Mouse (Mus musculus): ENCODE data around the gene Smad6. TPM values are rescaled to one million over a fixed set of nuclear protein-coding genes. Genes with fewer than 3 reads are reported as not detected.

Gene Smad6
- total RNA-seq, 2 experiments from 2014 or later, result 2.6 to 2.9 TPM

- DNase-seq (ENCODE audit: low spot score in 2 of 2), result no peak
These were observed 32.6 kb downstream of the Smad6 start for GRCm38 (mm10) chr9:63989214-63989613.

- no peak for DNase-seq (ENCODE audit: low spot score in 2 of 2)
These were observed 36.7 kb downstream of the Smad6 start for GRCm38 (mm10) chr9:63985125-63985524.

- no peak for DNase-seq (ENCODE audit: low spot score in 2 of 2)
These were observed 38.8 kb downstream of the Smad6 start for GRCm38 (mm10) chr9:63982937-63983632.

- DNase-seq (ENCODE audit: low spot score in 2 of 2), result no peak
These were observed 39.9 kb downstream of the Smad6 start for GRCm38 (mm10) chr9:63981912-63982311.

DNA sequence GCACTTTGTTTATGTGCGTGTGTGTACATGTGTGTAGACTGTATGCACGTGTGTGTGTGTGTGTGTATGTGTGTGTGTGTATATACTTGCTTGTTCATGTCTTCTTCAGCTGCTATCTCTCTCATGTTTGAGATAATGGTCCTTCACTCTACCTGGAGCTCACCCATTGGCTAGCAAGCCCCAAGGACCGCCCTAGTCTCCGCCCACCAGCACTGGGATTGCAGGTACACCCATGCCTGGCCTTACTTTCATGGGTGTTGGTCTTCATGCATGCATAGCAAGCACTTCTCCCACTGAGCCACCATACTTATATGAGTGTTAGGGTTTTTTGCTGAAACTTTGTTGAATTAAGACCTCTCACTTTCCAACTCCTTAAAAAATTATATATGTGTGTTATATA, 40.5 kb downstream of the Smad6 start:
- no peak for DNase-seq (ENCODE audit: low spot score in 2 of 2)

DNA sequence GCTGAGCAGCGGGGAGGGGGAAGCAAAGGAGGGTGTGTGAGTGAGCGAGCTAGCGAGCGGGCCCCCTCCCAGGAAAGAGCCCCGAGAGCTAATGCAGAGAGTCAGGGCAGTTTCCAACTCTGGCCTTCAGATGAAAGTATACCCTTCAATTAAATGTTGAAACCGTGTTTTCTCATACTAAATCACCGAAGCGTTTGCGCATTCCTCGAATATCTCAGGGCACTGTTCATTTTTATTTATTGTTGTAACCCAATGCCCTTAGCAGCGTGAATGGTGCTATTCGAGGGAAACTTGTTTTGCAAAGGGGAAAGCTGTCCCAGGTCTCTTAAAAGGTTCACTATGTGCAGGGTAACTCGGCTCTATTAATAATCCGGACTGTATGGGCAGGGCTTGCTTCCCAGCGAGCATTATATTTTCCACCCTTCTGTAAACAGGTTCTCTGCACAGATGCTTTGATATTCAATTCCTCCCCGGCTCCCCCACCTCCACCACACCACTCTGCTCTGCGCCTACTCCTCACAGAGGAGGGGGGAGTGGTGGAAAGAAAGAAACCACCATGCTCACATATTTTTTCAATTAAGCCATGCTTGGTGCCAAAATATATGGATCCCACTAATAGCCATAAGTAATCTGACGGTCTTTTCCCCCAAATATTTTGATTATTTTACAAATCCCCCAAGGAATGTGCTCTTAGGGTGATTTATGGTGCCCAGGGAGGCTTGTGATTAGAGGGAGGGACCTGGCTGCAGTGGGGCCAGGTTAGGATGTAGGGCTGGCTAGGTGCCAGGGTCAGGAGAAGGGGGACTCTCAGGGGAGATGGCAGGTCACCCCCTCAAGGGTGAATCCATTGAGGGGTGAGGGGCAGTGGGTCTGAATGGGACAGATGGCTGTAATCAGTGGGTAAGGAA, 41.4 kb downstream of the Smad6 start:
- no peak for DNase-seq (ENCODE audit: low spot score in 2 of 2)

DNA sequence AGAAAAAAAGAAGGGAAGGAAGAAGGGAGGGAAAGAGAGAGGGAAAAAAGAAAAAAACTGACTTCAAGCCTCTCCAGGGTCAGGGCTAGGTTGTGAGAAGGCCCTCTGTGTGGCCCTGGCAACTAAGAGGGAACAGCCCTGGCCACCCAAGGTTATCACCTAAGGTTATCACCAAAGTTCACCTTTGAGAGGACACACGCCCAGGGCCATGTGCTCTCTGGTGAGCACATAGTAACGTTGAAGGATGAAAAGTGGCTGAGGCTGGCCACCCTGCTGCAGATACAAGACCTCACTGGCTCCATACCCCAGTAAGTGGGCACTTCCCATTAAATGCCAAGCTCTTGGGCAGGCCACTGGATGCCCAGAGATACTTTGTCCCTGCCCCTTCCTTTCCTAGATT, 42.6 kb downstream of the Smad6 start:
- DNase-seq (ENCODE audit: low spot score in 2 of 2), result no peak

DNA sequence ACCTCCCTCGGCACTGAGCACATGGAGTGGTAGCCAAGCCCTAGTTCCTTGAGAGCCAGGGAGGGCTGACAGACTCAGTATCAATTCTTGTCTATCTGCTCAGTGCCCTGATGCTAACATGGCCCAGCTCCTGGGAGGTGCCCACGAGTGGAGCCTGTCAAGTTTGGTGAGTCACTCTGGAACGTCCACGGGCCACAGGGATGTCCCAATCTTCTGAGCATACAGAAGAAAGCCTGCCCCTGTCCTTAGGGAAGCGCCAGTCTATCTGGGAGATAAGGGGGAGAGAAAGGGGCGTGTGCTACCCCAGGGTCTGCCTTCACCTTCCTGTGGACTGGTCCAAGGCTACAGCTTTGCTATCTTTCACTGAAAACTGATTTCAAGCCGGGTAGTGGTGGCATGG, 43.2 kb downstream of the Smad6 start:
- no peak for DNase-seq (ENCODE audit: low spot score in 2 of 2)

DNA sequence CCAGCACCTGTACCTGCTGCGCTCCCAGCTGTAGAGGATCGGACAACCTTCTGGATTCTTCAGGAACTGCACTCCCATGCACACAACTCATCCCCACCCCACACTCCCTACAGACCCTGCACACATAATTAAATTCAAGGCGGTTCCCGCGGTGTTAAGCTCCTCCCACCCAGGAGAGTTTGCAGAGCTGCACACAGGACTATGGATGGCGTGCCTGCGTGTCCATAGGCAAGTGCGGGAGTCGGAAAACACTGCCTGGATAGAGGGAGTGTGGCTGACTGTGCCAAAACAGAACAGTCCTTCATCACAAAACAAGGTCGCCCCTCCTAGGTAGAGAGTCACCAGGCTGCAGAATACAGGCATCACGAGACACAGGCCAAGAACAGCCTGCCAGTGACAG, 45.9 kb downstream of the Smad6 start:
- no peak for DNase-seq (ENCODE audit: low spot score in 2 of 2)

DNA sequence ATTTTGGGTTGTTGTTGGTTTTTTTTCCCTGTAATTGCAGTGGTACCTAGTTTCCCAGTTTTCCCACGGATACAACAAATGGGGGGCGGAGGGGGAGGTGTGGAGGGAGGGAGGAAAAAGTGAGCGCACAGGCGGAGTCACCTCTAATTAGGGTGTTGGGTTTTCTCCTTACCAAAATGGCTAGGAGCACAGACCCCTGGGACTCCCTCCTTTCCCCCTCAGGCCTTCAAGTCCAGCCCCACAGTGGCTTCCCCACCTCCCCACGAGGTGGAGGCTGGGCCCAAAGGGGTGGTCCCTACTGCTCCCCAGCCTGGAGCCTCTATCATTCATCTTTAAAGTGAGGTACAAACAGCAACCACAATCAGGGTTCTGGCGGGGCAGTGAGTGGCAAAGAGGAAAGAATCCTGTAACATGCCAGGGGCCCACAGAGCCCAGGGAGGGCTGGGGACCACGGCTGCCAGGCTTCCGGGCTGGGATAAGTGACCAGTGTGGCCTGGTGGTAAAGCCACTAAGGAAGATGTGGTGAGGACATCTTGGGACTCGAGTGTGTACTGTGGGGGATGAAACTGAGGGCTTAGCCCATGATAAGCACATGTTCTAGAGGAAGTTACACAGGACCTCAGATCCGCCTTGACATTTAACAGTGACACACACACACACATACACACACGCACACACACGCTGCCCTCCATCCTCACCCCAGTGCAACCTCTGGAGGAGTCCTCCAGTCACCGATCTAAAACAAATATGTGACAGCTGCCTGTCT, 47.4 kb downstream of the Smad6 start:
- no peak for DNase-seq (ENCODE audit: low spot score in 2 of 2)

DNA sequence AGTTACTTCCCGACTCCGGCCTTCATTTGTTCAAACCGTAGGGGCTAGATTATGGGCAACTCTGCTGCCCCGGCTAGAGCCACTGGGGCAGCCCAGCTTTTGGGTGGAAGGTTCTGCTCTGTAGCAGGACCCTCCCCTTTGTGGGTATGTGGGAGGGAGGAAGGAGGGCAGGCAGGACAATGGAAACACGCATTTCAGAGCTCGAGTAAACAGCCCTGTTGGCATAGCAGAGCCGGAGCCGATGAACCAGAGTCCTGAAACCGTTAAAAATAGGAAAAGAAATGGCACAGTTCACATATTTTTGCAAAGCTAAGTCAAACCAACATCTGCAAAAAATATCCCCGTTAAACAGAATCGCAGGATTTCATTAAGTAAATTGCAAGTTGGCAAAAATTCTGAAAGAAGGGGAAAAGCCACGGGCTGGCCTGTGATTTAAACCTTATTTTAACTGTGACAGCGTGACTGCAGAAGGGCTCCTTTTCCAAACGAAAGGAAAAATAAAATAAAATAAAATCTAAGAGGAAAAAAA, 48.1 kb downstream of the Smad6 start:
- no peak for DNase-seq (ENCODE audit: low spot score in 2 of 2)

- DNase-seq (ENCODE audit: low spot score in 2 of 2), result no peak
These were observed 49.1 kb downstream of the Smad6 start for GRCm38 (mm10) chr9:63972576-63973290.

DNA sequence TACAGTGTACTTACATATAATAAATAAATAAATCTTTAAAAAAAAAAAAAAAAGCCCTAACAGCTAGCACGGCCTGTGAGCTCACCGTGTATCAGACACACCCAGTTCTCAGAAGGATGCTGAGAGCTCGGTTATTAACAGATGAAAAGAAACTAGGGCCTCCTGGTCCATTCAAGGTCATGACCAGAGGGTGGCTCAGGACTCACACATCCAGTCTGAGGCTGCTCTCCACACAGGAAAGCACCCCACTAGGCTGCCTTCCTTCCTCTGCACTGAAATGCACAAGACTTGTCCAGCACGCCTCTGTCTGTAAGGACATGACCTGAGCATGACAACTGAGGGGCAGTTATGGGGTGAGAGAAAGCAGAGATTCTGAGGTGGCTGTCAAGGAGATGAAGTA, 50.3 kb downstream of the Smad6 start:
- DNase-seq (ENCODE audit: low spot score in 2 of 2), result no peak

GRCm38 (mm10) chr9:63970836-63971235, 51.0 kb downstream of the Smad6 start:
- no peak for DNase-seq (ENCODE audit: low spot score in 2 of 2)

- no peak for DNase-seq (ENCODE audit: low spot score in 2 of 2)
These were observed 51.5 kb downstream of the Smad6 start for GRCm38 (mm10) chr9:63970388-63970787.

DNA sequence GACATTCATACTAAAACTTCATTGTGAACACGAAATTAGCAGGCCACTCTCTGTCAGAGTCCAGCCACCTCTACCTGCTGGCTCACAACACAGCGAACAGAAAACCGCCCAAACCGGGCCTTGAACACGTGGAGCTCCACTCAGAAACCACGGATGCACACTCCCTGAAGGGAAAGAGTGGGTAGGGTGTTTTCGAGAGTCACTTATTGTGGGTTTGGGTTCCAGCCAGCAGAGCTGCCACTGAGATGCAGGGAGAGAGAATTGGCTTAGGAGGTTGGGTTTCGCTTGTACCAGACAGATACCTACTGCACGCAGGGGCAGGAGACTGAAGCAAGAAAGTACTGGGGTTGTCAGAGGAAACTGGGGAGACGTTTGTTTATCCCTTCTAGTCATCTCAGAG, 52.4 kb downstream of the Smad6 start:
- no peak for DNase-seq (ENCODE audit: low spot score in 2 of 2)

DNA sequence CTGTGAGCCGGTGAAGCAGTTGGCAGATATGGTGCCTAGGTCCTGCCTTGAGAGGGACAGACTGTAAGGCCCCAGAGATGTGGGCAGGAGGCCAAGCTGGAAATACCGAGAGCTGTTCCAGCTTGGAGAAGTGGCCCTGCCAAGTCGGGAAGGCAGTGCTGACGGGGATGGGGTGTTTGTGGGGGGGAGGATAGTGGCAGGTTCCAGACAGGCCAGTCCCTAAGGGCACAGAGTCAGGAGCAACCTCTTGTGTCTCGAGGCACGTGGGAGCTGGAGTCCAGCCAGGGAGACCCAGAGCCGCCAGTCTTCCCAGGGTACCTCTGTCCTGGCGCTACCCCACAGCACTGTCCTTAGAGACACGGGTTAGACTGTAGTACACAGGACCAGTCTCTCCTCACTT, 53.3 kb downstream of the Smad6 start:
- peak; percentile 52 to 80 for DNase-seq (ENCODE audit: low spot score in 2 of 2)

- DNase-seq (ENCODE audit: low spot score in 2 of 2), result peak; percentile 44 to 54
These were observed 54.3 kb downstream of the Smad6 start for GRCm38 (mm10) chr9:63967408-63968172.

DNA sequence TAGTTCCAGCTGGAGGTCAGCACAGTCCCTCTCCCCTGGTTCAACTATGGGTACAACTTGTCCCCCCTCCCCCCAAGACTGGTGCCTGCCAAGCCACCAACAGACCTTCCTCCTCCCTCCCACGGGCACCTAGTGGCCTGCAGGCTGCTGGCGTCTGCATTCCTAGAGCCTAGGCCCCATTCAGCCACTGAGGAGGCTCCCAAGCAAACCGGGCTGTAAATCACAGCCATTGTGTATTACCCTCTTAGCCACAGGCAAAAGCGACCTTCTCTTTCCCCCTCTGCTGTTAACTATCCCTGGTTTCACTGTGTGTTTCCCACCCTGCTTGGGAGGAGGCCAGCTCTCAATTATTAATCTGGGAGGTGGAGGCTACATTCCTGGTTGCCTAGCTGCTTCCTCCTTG, 56.3 kb downstream of the Smad6 start:
- no peak for DNase-seq (ENCODE audit: low spot score in 2 of 2)

DNA sequence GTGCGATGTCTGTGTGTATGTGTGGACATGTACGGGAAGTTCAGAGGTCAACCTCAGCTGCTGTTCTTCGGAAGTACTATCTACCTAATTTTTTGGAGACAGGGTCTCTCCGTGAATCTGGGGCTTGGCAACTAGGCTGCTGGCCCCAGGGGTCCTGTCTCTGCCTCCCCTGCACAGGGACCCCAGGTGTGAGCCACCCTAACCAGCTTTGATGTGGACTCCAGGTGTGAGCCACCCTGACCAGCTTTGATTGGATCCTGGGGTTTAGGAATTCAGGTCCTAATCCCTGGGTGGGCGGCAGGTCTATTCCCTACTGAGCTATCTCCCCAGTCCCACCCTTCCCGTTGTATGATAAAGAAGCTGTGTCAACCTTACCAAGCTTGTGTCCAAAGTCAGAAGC, 60.0 kb downstream of the Smad6 start:
- no peak for DNase-seq (ENCODE audit: low spot score in 2 of 2)

Data from layer of hippocampus, postnatal 14 days (tissue).